Mouse (Mus musculus) myocyte (in vitro differentiated cells): Measurements from ENCODE around the gene Ldhd.

Experiments used
- E2F4 ChIP-seq: IDR thresholded peaks from one replicate; pipeline ENCODE4 v1.6.1; 2011; ENCODE audit warnings: mild to moderate bottlenecking, control low read depth, moderate library complexity; ENCODE audit not compliant: insufficient read depth
- MAX ChIP-seq: IDR thresholded peaks from one replicate; pipeline ENCODE4 v1.6.1; 2011; ENCODE audit warnings: low read depth, mild to moderate bottlenecking, control low read depth
- MYOD1 ChIP-seq, 3 experiments: IDR thresholded peaks; one replicate each; pipeline ENCODE4 v1.6.1; 2011; ENCODE audit warnings: control low read depth in 2 of 3, low read depth in 2 of 3, mild to moderate bottlenecking in 2 of 3, moderate library complexity in 1 of 3; ENCODE audit not compliant: insufficient read length in 2 of 3, control insufficient read depth in 1 of 3
- MYOG ChIP-seq, 3 experiments: IDR thresholded peaks; one replicate each; pipeline ENCODE4 v1.6.1; 2011; ENCODE audit warnings: control low read depth in 2 of 3, low read depth in 2 of 3, mild to moderate bottlenecking in 2 of 3; ENCODE audit not compliant: insufficient read length in 2 of 3, control insufficient read depth in 1 of 3, insufficient read depth in 1 of 3
- POLR2A ChIP-seq: IDR thresholded peaks from one replicate; pipeline ENCODE4 v1.6.1; 2011; ENCODE audit warnings: low read depth, mild to moderate bottlenecking, control low read depth, moderate library complexity; ENCODE audit not compliant: insufficient read length
- POLR2AphosphoS2 ChIP-seq: IDR thresholded peaks from one replicate; pipeline ENCODE4 v1.6.1; 2011; ENCODE audit warnings: low read depth, control low read depth; ENCODE audit not compliant: insufficient read length
- TCF12 ChIP-seq: IDR thresholded peaks from one replicate; pipeline ENCODE4 v1.6.1; 2011; ENCODE audit warnings: mild to moderate bottlenecking, control low read depth; ENCODE audit not compliant: poor library complexity, insufficient read depth, severe bottlenecking
- TCF3 ChIP-seq: IDR thresholded peaks from one replicate; pipeline ENCODE4 v1.6.1; 2011; ENCODE audit warnings: low read depth, control low read depth; ENCODE audit not compliant: insufficient read length
- USF1 ChIP-seq: IDR thresholded peaks from one replicate; pipeline ENCODE4 v1.6.1; 2011; ENCODE audit warnings: low read depth, mild to moderate bottlenecking, control low read depth, moderate library complexity

- TF ChIP-seq POLR2A, result no peak
- no peak for TF ChIP-seq USF1
- peak in 2 of 3 experiments; percentile 48 to 74 for TF ChIP-seq MYOD1 (IDR thresholded peaks at IDR 0.05; ENCODE audit: control insufficient read depth in 1 of 3, insufficient read length in 2 of 3, low read depth in 2 of 3)
- TF ChIP-seq POLR2AphosphoS2, result no peak
- no peak for TF ChIP-seq E2F4
- no peak for TF ChIP-seq TCF12
- TF ChIP-seq TCF3, result no peak
- TF ChIP-seq MYOG (IDR thresholded peaks at IDR 0.05; ENCODE audit: control insufficient read depth in 1 of 3, insufficient read depth in 1 of 3, insufficient read length in 2 of 3, low read depth in 2 of 3), result no peak
- TF ChIP-seq MAX, result no peak
Observed at GRCm38 (mm10) chr8:111575492-111575891, 54.7 kb downstream of the Ldhd start.
